Mouse (Mus musculus): ENCODE data around the gene Olfr1134.
"Not testable (repeated sequence)": the region's sequence is repeated elsewhere in the genome, so short reads cannot be mapped to it uniquely, and the experiment has no call there.

Olfr1134 gene

DNA sequence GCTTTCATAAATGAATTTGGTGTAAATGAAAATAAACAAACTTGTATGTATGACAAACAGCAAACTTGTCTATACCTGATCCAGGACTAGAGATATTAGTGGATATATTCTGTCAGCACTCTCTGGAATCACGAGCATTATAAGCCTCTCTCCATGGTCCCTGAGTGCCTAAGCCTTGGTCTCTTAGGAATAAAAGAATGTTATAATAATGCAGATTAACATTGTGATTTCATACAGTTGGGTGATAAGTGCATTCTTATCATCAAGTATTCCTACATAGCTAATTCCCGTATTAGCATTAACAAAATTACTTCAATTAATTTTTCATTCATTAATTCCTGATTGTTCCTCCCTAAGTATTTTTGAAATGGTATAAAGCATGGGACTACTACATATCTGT is at the start of gene Olfr1134:
Gene Olfr1134 (minus strand): TSS at position 101 of the 400 bp plus-strand sequence.
- in situ Hi-C loops (cut with MboI, MseI): no loop called here

DNA sequence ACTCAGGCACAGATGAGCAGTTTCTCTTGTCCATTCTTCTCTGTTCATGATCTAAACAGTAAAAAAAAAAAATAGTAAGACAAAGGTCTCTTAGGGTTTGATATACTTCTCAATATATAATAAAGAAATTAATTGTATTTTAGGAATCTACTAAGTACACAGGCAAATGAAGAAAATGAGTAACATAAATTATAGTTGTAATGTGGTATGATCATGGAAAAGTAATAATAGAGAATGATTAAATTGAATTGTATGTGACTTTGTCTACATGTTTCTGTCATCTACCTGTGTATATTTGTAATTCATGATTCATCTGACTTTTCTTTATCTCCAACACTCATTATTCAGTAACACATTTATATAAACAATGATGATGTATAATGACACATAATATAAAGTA is 35.6 kb upstream of the Olfr1134 start, which contains the start of gene Olfr1136:
Gene Olfr1136 (minus strand): TSS at position 101 of the 400 bp plus-strand sequence.
- in situ Hi-C loops (cut with MboI, MseI): no loop called here

DNA sequence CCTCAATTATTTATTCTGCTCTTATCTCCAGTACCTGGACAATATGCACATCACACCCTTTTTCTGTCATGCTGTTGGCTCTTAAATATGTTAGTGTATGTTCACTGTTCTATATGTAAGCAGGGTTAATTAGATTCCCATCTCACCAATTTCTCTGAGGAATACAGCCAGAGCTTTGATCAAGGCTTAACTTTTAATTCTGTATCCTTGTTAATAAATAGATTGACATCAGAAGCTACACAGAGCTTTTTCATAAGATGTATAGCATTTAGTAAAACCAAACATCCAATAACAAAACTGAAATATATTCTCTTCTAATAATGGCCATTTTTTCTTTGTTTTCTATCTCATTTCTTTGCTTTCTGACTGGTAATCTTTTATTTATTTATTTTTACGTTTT is 15.3 kb upstream of the Olfr1134 start, which contains the start of gene Olfr1135:
Gene Olfr1135 (minus strand): TSS at position 101 of the 400 bp plus-strand sequence.
- in situ Hi-C loops (cut with MboI, MseI): no loop called here

DNA sequence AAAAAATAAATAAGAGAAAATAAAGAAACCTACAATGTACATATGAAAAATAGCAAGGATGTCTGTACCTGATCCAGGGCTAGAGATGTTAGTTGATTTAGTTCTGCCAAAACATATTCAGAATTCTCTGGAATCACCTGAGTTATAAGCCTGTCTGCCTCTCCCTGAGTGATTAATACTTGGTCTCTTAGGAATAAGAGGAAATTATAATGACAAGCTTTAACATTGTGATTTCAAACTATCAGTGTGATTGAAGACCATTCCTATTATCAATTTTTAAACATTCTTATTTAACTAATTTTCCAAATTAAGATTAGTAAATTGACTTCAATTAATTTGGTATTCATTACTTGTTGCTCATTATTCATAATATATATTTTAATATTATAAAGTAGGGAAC is 11.0 kb downstream of the Olfr1134 start, which contains the start of gene Olfr1133:
Gene Olfr1133 (minus strand): TSS at position 101 of the 400 bp plus-strand sequence.
- in situ Hi-C loops (cut with MboI, MseI): no loop called here

DNA sequence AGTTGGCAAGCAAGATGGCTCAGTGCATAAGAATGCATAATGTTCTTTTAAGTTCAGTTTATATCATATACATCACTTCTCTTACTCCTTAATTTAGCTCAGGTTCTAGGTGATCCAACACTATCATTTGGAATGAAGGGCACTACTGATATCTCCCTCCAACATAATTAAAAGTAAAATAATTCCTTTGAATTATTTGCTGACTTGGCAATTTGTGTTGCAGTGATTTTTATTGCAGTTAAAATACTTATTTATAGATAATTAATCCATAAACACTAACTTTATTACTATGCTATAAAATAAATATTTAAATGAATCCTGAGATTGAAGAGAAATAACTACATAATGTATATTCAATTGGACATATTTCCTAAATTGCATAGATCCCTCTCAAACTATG is 15.8 kb downstream of the Olfr1134 start:
- in situ Hi-C loops (cut with MboI, MseI): no loop called here

DNA sequence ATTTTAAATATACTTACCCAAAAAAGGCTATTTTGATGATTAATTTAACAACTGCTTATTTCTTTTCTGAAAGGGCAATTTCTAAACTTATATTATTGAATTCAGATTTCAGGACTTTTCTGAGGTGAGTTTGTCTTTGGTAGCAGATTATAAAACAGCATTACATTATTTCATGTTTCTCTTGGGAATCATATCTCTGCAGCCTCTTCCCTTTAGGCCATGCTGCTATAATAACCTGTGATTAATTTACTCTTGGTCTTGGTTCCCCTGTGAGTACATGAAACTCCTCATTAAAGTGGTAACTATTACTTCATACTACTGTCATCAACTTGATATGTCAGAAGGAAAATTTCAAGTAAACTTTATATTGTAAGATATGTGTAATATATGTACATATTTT is 20.8 kb downstream of the Olfr1134 start, which contains the start of gene Olfr1132:
Gene Olfr1132 (minus strand): TSS at position 101 of the 400 bp plus-strand sequence.
- in situ Hi-C loops (cut with MboI, MseI): no loop called here

DNA sequence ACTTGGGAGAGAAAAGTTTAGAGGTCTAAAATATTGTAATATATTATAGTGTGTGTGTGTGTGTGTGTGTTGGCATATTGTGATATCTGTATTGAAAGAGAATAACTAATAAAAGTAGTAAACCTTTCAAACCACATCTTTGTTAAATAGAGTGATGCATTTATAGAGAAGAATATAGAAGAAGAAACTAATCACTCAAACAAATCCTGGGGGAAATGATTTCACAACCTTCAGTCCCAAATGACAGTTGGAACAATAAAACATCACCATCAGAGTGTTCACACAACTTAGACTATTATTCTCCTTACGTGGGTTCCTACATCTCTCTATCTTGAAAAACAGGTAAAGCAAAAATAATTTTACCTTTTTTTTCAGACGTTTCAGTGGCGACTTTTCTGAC is 31.5 kb downstream of the Olfr1134 start, which contains the start of gene Olfr1131:
Gene Olfr1131 (plus strand): TSS at position 301 of the 400 bp plus-strand sequence.
- in situ Hi-C loops (cut with MboI, MseI): no loop called here

DNA sequence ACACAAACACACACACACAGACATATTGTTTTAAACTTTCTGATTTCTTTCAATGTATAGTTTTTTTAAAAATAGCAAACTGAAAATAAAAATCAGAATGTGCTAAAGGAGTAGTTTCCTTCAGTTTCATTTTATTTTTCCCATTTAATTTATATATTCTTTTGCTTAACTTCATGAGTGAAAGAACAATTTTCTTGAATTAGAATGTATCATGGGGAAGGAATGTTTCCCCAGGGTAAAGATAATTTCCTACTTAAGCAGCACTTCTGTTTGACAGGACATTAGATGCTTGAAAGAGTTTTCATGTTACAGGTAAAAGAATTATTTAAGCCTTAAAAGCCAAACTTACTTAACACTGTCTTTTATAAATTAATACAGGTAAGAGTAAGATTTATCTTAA is 52.3 kb downstream of the Olfr1134 start, which contains the start of gene Olfr1130:
Gene Olfr1130 (plus strand): TSS at position 301 of the 400 bp plus-strand sequence.
- in situ Hi-C loops (cut with MboI, MseI): not testable (repeated sequence)

Measured in T-helper 1 cell (primary cell).